Mouse (Mus musculus) heart, postnatal 4 days (tissue): ENCODE measurements around the gene Rpl34. TPM values are rescaled to one million over a fixed set of nuclear protein-coding genes. Genes with fewer than 3 reads are reported as not detected.

Source experiments
- DNase-seq: peaks from one replicate; pipeline ENCODE4 v3.0.0; 2021
- total RNA-seq, 2 experiments: library from RNA; stranded (reverse); gene quantifications; 2 replicates each; pipeline ENCODE4 v1.2.3; 2021

Gene Rpl34
- total RNA-seq, 2 experiments from 2014 or later, result 578 to 602 TPM

GRCm38 (mm10) chr3:130712891-130713290 is 17.3 kb downstream of the Rpl34 start:
- no peak for DNase-seq

DNA sequence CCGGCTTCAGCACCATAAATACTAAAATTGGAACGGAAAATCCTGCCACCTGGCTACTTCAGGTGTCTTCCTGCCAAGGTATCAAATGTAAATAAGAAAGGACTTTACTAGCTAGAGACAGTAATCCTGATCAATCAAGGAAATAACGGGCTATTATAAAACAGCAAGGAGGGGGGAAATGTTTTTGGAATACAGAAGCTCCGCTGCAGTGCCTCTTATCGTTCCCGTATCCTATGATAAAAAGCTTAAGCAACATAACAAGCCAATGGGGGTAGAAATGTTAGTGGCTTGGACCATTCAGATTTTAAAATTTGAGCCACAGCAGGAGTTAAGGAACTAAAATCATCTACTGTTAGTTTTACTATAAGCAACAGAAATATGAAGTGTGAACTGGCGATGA is 20.1 kb downstream of the Rpl34 start:
- no peak for DNase-seq

DNA sequence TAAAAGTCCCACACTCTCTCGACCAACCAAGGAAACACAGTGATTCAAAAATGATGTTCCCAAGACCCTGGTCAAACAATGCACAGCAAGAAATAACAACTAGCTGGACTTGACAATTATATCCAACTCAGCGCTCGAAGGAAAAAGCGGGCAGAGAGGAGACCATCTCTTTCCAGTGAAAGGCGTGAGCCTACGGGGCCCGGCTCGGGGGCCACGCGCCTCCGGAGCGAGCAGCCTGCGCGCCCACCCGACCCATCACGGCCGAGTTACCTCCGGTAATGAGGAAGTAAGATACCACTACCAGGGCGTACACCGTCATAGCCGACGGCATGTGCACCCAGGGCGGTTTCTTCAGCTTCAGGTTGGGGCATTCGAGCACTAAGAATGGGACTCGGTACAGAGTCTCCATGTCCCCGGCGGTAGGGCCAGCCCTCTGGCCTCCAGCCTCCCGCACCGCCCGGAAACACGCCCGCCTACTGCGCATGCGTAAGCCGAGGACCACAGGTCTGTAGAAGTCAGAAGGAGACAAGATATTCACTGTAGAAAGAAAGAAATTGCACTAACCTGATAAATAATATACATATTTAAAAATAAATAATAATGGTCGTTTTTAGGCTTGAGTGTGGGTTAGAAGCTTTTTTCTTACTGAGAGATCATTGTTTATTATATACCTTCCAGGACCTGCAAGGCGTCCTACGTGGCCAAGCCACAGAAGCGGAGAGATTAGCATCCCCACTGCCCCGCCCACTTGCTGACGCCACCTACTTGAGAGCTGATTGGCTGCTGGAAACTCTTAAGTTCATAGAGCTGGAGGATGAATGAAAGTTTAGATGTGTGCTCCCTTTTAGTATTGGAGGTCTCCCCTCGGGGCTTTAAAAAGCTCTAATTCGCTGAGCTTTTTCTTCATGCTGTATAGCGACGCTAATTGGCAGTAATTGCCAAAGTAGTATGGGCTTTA is 21.0 kb downstream of the Rpl34 start, which contains the start of gene Ostc:
Ostc (minus strand) TSS at position 478 of the 958 bp plus-strand sequence.
- peak; percentile 97 for DNase-seq

GRCm38 (mm10) chr3:130708529-130708928 is 21.7 kb downstream of the Rpl34 start:
- DNase-seq, result no peak

GRCm38 (mm10) chr3:130702289-130702688 is 27.9 kb downstream of the Rpl34 start:
- DNase-seq, result no peak

- no peak for DNase-seq
Measured at GRCm38 (mm10) chr3:130697622-130698021, 32.6 kb downstream of the Rpl34 start.

- no peak for DNase-seq
Measured at GRCm38 (mm10) chr3:130694705-130695104, 35.5 kb downstream of the Rpl34 start.

- no peak for DNase-seq
Measured at GRCm38 (mm10) chr3:130694041-130694593, 36.1 kb downstream of the Rpl34 start.

GRCm38 (mm10) chr3:130691596-130692170 is 38.5 kb downstream of the Rpl34 start:
- no peak for DNase-seq

DNA sequence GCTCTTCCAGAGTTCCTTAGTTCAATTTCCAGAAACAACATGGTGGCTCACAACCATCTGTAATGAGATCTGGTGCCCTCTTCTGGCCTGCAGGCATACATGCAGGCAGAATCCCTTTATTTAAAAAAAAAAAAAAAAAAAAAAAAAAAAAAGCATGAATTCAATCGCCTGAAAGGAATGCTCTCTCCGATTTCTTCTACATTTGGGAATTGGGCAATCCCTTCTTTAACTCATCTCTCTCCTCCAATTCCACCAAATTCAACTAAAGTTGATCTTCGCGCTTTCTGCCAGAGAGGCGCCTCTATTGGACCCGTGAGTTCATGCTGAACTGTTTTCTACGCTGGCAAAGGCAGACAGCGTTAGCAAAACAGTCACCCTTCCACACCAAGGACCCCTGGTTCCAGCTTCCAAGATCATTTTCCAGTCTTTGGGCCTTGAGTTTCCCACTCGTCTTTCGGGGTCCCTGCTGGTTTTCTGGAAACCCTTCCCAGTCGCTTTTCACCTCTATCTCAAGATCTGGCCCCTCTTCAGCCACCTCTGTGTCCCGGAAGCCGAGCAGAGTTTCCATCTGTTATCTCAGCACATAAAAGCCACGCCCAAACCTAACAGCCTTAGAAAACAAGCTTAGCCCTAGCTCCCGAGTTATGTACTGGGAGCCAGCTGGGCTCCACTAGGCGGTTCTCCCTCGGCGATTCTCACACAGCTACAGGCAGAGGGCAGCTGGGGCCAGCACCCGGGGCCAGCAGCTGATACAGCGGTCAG is 39.2 kb downstream of the Rpl34 start:
- DNase-seq, result peak; percentile 69

- DNase-seq, result peak; percentile 83
Measured at GRCm38 (mm10) chr3:130689630-130690029, 40.6 kb downstream of the Rpl34 start.

- DNase-seq, result no peak
Measured at GRCm38 (mm10) chr3:130687051-130687450, 43.1 kb downstream of the Rpl34 start.

- no peak for DNase-seq
Measured at GRCm38 (mm10) chr3:130685014-130685366, 45.2 kb downstream of the Rpl34 start.

- DNase-seq, result no peak
Measured at GRCm38 (mm10) chr3:130684276-130685013, 45.8 kb downstream of the Rpl34 start.

- no peak for DNase-seq
Measured at GRCm38 (mm10) chr3:130683836-130684235, 46.4 kb downstream of the Rpl34 start.

GRCm38 (mm10) chr3:130682183-130682582 is 48.0 kb downstream of the Rpl34 start:
- DNase-seq, result peak; percentile 17

GRCm38 (mm10) chr3:130681226-130681625 is 49.0 kb downstream of the Rpl34 start:
- no peak for DNase-seq

GRCm38 (mm10) chr3:130677671-130678460 is 52.3 kb downstream of the Rpl34 start:
- no peak for DNase-seq
